Mouse (Mus musculus): Measurements from ENCODE around the gene Nuf2. TPM values are rescaled to one million over a fixed set of nuclear protein-coding genes. Genes with fewer than 3 reads are reported as not detected.

Nuf2 gene
- polyA plus RNA-seq, 1 experiment from 2014 or later = 49.9 TPM

Other genes with a start within 250 kb of the Nuf2 start
- gene Rgs5, start 124.0 kb upstream of the Nuf2 start, polyA plus RNA-seq (2015; fragmentation: Nextera tagmentation; extraction: Ambion mirVana) = 12.6 and 12.9 TPM in 2 replicates
- 4.2 and 4.7 TPM in 2 replicates for gene Rgs4, start 216.2 kb upstream of the Nuf2 start, polyA plus RNA-seq (2015; fragmentation: Nextera tagmentation; extraction: Ambion mirVana)